Mouse (Mus musculus): ENCODE data around the gene Rbfox1.

DNA sequence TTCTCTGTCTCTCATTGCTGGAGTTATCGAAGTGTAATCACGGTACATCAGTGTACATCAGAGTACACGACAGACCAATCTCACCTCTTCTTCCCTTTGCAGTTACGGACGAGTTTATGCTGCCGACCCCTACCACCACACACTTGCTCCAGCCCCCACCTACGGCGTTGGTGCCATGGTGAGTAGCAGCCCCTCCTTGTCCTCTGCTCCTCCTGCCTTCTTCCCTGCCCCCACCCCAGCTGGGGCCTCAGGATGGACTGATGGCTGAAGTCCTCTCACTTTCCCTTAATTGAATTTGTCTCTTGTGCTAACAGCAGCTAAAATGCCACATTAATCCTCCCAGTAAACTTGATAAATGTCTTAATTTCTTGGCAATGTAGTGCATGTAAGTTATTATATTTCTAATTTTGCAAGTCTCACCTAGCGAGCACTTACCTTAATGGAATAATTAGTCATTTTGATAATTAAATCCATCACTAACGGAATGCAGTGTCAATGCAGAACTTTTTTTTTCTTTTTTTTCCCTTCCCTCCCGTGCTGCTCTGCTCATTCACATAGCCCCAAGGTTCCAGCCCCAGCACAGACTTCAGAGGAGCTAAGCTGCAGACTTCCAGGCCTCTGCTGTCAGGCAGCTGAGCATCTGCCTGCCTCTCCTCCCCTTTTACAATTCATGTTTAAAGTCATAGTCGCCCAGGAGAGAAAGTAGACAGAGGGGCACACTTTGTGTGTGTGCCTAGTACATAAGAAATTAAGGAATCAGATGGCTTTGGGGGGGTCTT is 1522.9 kb downstream of the Rbfox1 start:
- TF ChIP-seq CTCF (IDR thresholded peaks at IDR 0.05; ENCODE audit: low read depth) (no peak), EP300 (optimal IDR thresholded peaks at IDR 0.05) (no peak)
